Mouse (Mus musculus): ENCODE data around the gene Chmp5.

Gene Chmp5

GRCm38 (mm10) chr4:41013351-41013750 is 65.1 kb downstream of the Chmp5 start:
- CTCF ChIA-PET, result no interaction called here
